In genomic region chr17:44620456-44620855, GRCm38 (mm10) we compare ENCODE assay signal across 20 mouse cellular contexts.
DNase-seq lines count a peak whose midpoint lies in the region; ATAC-seq lines count a peak whose summit lies in the region.
"Had no signal": no experiment of that assay in that cellular context is flagged by ENCODE, and none has a peak within 500 bp of the region (broad histone marks: within the 10 kb centered on the region; RNA-seq: fewer than 3 reads in every experiment).

No protein-coding gene starts in this region.

- H3K9me3 ChIP-seq in embryonic facial prominence, embryonic 13.5 days = no peaks in the 10 kb centered on the region
- H3K9me3 ChIP-seq in embryonic facial prominence, embryonic 10.5 days = peaks cover 2% of the 10 kb centered on the region; the same call in 1 of the 2 replicates
- no peaks in the 10 kb centered on the region for H3K9me3 ChIP-seq in embryonic facial prominence, embryonic 15.5 days (replicated peaks)
- H3K9me3 ChIP-seq: forebrain, embryonic 12.5 days had no signal

- WGBS in embryonic facial prominence, embryonic 13.5 days = 64% methylated on average over 2 of the region's 2 CpGs
- WGBS in embryonic facial prominence, embryonic 10.5 days = 93% methylated on average over 2 of the region's 2 CpGs
- 59% methylated on average over 2 of the region's 2 CpGs for WGBS in embryonic facial prominence, embryonic 15.5 days

- 0 out of 2 replicates have a peak, but pooled peaks cover 7% of the 10 kb centered on the region for H3K36me3 ChIP-seq in embryonic facial prominence, embryonic 13.5 days
- no peaks in the 10 kb centered on the region for H3K36me3 ChIP-seq in embryonic facial prominence, embryonic 10.5 days (replicated peaks)
- no peaks in the 10 kb centered on the region for H3K36me3 ChIP-seq in embryonic facial prominence, embryonic 15.5 days
- H3K36me3 ChIP-seq: forebrain, embryonic 10.5 days; forebrain, embryonic 12.5 days had no signal

- ATAC-seq in embryonic facial prominence, embryonic 13.5 days (ENCODE audit: insufficient number of reproducible peaks, insufficient read depth, low FRiP score, low TSS enrichment, low read depth) = no peak
- ATAC-seq in embryonic facial prominence, embryonic 15.5 days (ENCODE audit: insufficient number of reproducible peaks, low FRiP score, low TSS enrichment, low read depth) = no peak
- ATAC-seq in megakaryocyte progenitor cell, adult 5-6 weeks (replicated peaks; ENCODE audit: poor library complexity) = peak; percentile 43
- ATAC-seq: forebrain, embryonic 14.5 days; forebrain, embryonic 16.5 days had no signal

- no peak for DNase-seq in embryonic facial prominence, embryonic 10.5 days (ENCODE audit: low spot score)
- DNase-seq in 416B (ENCODE audit: low read depth) = peak; percentile 60
- DNase-seq in gastrocnemius, postnatal 10 days = no peak
- DNase-seq in natural killer cell, adult 2 months (ENCODE audit: low spot score in 2 of 2) = no peak
- DNase-seq: adrenal gland, adult 2 months; adrenal gland, postnatal 10 days; adrenal gland, postnatal 25 days; cerebellum, adult 18-20 months; cerebellum, adult 8-10 months; cerebellum, adult 9-11 months; cerebellum, postnatal 14 days; cerebellum, postnatal 36 days had no signal

- H3K4me2 ChIP-seq in embryonic facial prominence, embryonic 13.5 days = no peak overlapping the region
- no peak overlapping the region for H3K4me2 ChIP-seq in embryonic facial prominence, embryonic 15.5 days (replicated peaks)
- H3K4me2 ChIP-seq: forebrain, embryonic 12.5 days had no signal

- H3K9ac ChIP-seq in embryonic facial prominence, embryonic 13.5 days = no peak overlapping the region
- no peak overlapping the region for H3K9ac ChIP-seq in embryonic facial prominence, embryonic 15.5 days
- H3K9ac ChIP-seq: forebrain, embryonic 12.5 days had no signal

- H3K27ac ChIP-seq in embryonic facial prominence, embryonic 13.5 days = 0 out of 2 replicates have a peak overlapping the region, but pooled peaks have one; percentile 29
- H3K27ac ChIP-seq in embryonic facial prominence, embryonic 10.5 days (replicated peaks) = no peak overlapping the region
- 0 out of 2 replicates have a peak overlapping the region, but pooled peaks have one; percentile 44 for H3K27ac ChIP-seq in embryonic facial prominence, embryonic 15.5 days (replicated peaks)
- H3K27ac ChIP-seq: forebrain, embryonic 10.5 days; forebrain, embryonic 12.5 days had no signal

- peaks cover 3% of the 10 kb centered on the region; the same call in 1 of the 2 replicates for H3K27me3 ChIP-seq in embryonic facial prominence, embryonic 13.5 days
- H3K27me3 ChIP-seq in embryonic facial prominence, embryonic 10.5 days (replicated peaks; ENCODE audit: low read depth, poor library complexity, severe bottlenecking) = no peaks in the 10 kb centered on the region
- no peaks in the 10 kb centered on the region for H3K27me3 ChIP-seq in embryonic facial prominence, embryonic 15.5 days

- peaks cover 53% of the 10 kb centered on the region for H3K4me1 ChIP-seq in embryonic facial prominence, embryonic 13.5 days
- H3K4me1 ChIP-seq in embryonic facial prominence, embryonic 10.5 days = peaks cover 30% of the 10 kb centered on the region
- H3K4me1 ChIP-seq in embryonic facial prominence, embryonic 15.5 days = peaks cover 24% of the 10 kb centered on the region
- H3K4me1 ChIP-seq: forebrain, embryonic 12.5 days had no signal

- no peak overlapping the region for H3K4me3 ChIP-seq in embryonic facial prominence, embryonic 13.5 days
- H3K4me3 ChIP-seq in embryonic facial prominence, embryonic 10.5 days = no peak overlapping the region
- no peak overlapping the region for H3K4me3 ChIP-seq in embryonic facial prominence, embryonic 15.5 days (replicated peaks)
- H3K4me3 ChIP-seq: erythroblast, embryonic 14.5 days; forebrain, embryonic 10.5 days; forebrain, embryonic 12.5 days had no signal
